Mouse (Mus musculus): ENCODE results near the gene Scarb1.
"Not testable (repeated sequence)": the region's sequence is repeated elsewhere in the genome, so short reads cannot be mapped to it uniquely, and the experiment has no call there.

The Scarb1 gene

GRCm38 (mm10) chr5:125340547-125341262 is at the start of gene Scarb1:
Gene Scarb1 (minus strand): TSS chr5:125341094.
- peak; percentile 73 for DNase-seq (ENCODE audit: low read depth)

GRCm38 (mm10) chr5:125389579-125390441 is 48.9 kb upstream of the Scarb1 start, which contains the start of gene Ubc:
Gene Ubc (minus strand): TSS chr5:125390202.
- DNase-seq (ENCODE audit: low read depth) = peak; percentile 92

DNA sequence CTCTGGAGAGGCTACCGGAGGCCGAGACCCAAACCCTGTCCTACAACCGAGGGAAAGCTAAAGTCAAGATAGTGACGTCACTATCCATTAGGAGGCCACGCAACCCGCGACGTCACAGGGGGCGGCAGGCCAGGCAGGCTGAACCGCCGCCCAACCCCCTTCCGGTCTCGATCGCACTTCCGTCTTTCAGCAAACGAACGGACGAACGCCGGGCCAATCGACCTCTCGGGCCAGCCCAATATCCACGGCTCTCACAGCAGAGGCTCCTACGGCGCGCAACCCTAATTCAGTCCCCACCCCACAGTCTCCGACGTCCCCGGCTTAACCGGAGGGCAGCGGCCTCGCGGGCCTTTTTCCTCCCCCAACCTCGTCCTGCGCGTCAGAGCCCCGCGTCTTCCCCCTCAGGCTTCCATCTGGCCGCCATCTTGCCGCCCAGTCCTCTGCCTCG is 48.3 kb upstream of the Scarb1 start, which contains the start of gene Gm10382:
TSS of gene Gm10382 (plus strand) at position 192 of the 448 bp plus-strand sequence.
- DNase-seq (ENCODE audit: low read depth) = peak; percentile 70

DNA sequence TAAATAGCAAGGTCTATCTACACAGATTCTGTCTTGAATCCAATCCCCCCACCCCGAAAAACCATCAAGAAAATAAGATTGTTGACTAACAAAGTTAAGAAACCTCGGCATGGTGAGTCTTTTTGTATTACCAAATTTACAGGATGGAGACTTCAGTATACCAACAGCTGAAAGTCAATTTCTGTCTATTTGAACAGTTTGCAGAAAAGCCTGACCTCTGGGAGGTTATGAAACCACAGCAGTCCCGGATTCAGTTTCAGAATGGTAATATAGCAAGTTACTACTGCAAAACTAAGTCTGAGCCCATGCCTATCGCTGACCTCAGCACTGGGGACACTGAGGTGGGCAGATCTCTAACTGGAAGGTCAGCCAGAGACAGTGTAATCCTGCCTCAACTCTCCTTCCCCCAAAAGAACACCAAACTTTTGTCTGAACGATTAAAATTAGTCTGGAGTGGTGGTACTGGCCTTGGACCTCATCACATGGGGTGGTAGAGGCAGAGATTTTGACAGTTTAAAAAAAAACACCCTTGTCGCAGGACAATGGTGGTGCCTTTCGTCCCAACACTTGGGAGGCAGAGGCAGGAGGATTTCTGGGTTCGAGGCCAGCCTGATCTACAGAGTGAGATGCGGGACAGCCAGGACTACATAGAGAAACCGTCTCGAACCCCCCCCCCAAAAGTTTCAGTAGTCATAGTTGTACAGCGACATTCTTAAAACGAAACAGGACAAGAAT is 47.6 kb upstream of the Scarb1 start:
- no peak for DNase-seq (ENCODE audit: low read depth)

GRCm38 (mm10) chr5:125387295-125387694 is 46.4 kb upstream of the Scarb1 start:
- DNase-seq (ENCODE audit: low read depth) = not testable (repeated sequence)

- no peak for DNase-seq (ENCODE audit: low read depth)
Measured at GRCm38 (mm10) chr5:125385215-125385940, 44.5 kb upstream of the Scarb1 start.

DNA sequence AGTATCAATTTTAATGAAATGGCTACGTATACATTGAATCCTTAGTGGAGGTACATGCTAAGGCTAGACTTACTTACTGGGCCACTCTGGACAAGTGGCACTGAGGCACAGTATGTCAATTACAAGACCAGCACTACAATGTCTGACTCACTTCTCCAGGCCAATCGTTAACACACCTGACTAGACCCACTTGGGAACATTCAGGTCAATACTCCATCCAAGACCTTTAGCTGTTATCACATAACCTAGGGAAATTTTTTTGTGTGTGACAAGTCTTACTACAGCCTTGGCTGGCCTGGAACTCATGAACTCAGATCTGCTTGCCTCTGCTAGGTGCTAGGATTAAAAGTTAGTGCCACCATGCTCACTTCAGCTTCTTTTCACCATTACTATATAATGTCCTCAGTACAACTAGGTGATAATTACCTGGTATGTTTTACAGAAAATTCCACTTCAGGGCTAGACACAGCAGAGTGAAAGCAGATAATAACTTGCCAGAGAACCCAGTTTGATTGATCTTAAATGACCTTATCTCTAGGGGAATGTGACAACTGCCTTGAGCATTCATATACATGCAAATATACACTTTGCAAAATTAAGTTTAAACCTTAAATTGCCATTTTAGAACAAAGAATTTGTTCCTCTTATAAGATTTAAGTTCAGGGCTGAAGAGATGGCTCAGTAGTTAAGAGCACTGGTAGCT is 43.8 kb upstream of the Scarb1 start:
- DNase-seq (ENCODE audit: low read depth) = no peak

- DNase-seq (ENCODE audit: low read depth) = no peak
Measured at GRCm38 (mm10) chr5:125383637-125384420, 42.9 kb upstream of the Scarb1 start.

GRCm38 (mm10) chr5:125382673-125383558 is 42.0 kb upstream of the Scarb1 start:
- no peak for DNase-seq (ENCODE audit: low read depth)

- DNase-seq (ENCODE audit: low read depth) = no peak
Measured at GRCm38 (mm10) chr5:125381954-125382672, 41.2 kb upstream of the Scarb1 start.

GRCm38 (mm10) chr5:125378919-125379318 is 38.0 kb upstream of the Scarb1 start:
- no peak for DNase-seq (ENCODE audit: low read depth)

DNA sequence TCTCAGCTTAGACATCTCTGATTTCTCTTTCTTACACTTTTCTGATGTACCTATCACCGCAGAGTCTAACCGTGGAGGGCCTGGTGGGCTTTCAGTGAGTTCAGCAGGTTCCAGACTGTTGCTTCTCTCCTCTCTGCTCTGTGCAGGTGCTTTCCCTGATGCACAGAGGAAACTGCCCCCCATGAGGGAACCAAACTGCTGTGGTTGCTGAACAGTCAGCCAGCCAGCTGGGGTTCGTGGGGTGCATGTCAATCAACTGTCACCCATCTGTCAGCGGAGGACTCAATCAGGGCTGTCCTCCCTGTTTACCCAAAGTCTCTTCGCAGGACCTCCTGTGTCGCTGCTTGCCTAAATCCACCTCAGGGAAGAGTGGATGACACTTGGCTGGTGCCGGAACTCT is 36.3 kb upstream of the Scarb1 start:
- no peak for DNase-seq (ENCODE audit: low read depth)

GRCm38 (mm10) chr5:125375871-125376270 is 35.0 kb upstream of the Scarb1 start:
- no peak for DNase-seq (ENCODE audit: low read depth)

DNA sequence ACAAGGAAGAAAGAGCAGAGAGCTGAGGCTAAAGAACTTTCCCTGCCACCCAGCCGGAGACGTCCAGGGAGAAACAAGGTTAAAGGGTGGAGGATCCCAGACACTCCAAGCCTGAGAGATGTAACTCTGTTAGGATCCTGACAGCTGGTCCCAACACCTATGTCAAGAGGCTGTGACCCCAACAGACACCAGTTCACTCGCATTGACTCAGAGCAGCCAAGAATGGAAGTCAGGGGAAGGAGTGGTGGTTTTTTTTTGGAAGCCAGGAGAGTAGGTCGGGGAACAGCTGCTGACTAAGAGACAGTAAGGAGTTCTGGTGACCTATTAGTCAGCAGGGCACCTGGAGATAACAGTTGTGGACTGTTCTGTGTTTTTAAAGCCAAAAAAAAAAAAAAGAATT is 31.1 kb upstream of the Scarb1 start:
- DNase-seq (ENCODE audit: low read depth) = no peak

DNA sequence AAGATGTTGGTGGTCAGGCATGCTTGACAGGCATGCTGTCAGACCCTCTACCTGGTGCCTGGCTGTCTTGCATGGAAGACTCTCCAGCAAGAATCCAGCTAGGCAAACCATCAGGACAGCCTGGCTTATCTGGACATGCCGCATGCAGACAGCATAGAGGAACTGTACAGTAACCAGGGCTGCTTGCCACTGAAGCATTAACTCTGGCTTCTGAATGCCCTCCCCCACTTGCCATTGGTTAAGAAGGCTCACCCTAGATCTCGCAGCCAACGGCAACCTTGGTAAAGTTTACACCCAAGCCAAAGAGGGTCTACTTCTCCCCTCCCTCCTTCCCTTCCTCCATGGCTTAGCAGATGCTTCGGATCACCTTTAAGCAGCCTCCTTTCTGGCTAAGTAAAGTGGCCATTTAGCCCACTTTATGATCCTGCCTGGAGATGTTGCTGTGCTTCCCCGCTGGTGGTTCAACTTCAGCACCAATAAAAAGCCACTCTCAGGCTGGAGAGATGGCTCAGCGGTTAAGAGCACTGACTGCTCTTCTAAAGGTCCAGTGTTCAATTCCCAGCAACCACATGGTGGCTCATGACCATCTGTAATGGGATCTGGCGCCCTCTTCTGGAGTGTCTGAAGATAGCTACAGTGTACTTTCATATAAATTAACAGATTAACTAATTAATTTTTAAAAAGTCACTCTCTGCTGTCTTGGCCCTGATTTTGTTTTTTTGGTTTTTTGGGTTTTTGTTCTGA is 30.2 kb upstream of the Scarb1 start:
- DNase-seq (ENCODE audit: low read depth) = no peak

DNA sequence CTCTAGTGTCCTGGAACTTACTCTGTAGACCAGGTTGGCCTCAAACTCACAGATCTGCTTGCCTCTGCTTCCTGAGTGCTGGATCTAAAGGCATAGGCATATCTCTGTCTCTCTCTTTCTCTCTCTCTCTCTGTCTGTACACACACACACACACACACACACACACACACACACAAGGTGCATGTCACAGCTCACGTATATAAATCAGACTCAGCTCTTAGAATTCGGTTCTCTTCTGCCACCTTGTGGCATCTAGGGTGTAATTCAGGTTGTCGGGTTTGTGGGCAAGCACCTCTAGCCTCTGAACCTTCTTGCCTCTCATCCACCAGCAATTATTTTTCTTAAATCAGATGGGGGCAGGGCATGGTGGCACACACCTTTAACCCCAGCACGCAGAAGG is 27.7 kb upstream of the Scarb1 start:
- no peak for DNase-seq (ENCODE audit: low read depth)

GRCm38 (mm10) chr5:125368156-125368555 is 27.3 kb upstream of the Scarb1 start:
- DNase-seq (ENCODE audit: low read depth) = no peak

Data from c-Kit-positive CD71-positive TER-119-negative erythroid progenitor cells, embryonic 14.5 days (primary cell).